Mouse (Mus musculus) midbrain, embryonic 14.5 days (tissue): ENCODE measurements at regions not wholly inside any gene's neighbourhood (a gene's known extent, or its start where the extent isn't known, plus 50 kb on each side); places are given as distances from the start of the nearest gene placed in this dataset.
A peak's percentile ranks its signal among the peaks of the same experiment; 100 is the strongest.

ENCODE experiments used
- ATAC-seq: fragments of 200-750 bp; cut with Nextera tagmentation; 2 replicates; pipeline ENCODE4 v1.8.0; 2017; ENCODE audit warnings: moderate number of reproducible peaks, moderate library complexity; ENCODE audit not compliant: low FRiP score, low TSS enrichment
- DNase-seq: peaks from one replicate; pipeline ENCODE4 v3.0.0-alpha.2; 2015
- H3K27ac ChIP-seq: fragments of 300-500 bp; sonication (generic); replicated peaks from 2 replicates; pipeline ENCODE4 v1.5.1; 2014; ENCODE audit warnings: mild to moderate bottlenecking, low read depth, low read length, moderate library complexity
- H3K27me3 ChIP-seq: fragments of 300-500 bp; sonication (generic); 2 replicates; pipeline ENCODE4 v1.6.1; 2014; ENCODE audit warnings: low read length, control low read depth, mixed read lengths; ENCODE audit not compliant: control insufficient read depth, insufficient read depth
- H3K36me3 ChIP-seq: fragments of 300-500 bp; sonication (generic); 2 replicates; pipeline ENCODE4 v1.6.1; 2014; ENCODE audit warnings: low read length, control low read depth; ENCODE audit not compliant: control insufficient read depth, insufficient read depth
- H3K4me1 ChIP-seq: fragments of 300-500 bp; sonication (generic); 2 replicates; pipeline ENCODE4 v1.6.1; 2014; ENCODE audit warnings: mild to moderate bottlenecking, antibody characterized with exemption, low read length, control low read depth; ENCODE audit not compliant: control insufficient read depth, insufficient read depth
- H3K4me2 ChIP-seq: fragments of 300-500 bp; sonication (generic); 2 replicates; pipeline ENCODE4 v1.6.1; 2014; ENCODE audit warnings: mild to moderate bottlenecking, low read length, moderate library complexity
- H3K4me3 ChIP-seq: fragments of 300-500 bp; sonication (generic); replicated peaks from 2 replicates; pipeline ENCODE4 v1.5.1; 2014; ENCODE audit warnings: low read depth, low read length
- H3K9ac ChIP-seq: fragments of 300-500 bp; sonication (generic); replicated peaks from 2 replicates; pipeline ENCODE4 v1.6.1; 2014; ENCODE audit warnings: mild to moderate bottlenecking, low read length, moderate library complexity
- H3K9me3 ChIP-seq: fragments of 300-500 bp; sonication (generic); 2 replicates; pipeline ENCODE4 v1.6.1; 2016; ENCODE audit warnings: low read length, control low read depth, mixed read lengths; ENCODE audit not compliant: control insufficient read depth
- WGBS: fragments of 180-500 bp; shearing (Covaris S2); extraction: QIAGEN DNeasy Blood & Tissue Kit; methylation state at CpG from one replicate; pipeline ENCODE4 v1.1.7; 2014; 5-methylcytosine and 5-hydroxymethylcytosine counted together

GRCm38 (mm10) chr5:81878563-81878962 lies 858.6 kb downstream of the Adgrl3 start:
- H3K4me1 ChIP-seq = no peaks in the 10 kb centered on the region
- H3K27me3 ChIP-seq = no peaks in the 10 kb centered on the region
- DNase-seq = no peak
- H3K4me2 ChIP-seq = no peak overlapping the region
- H3K4me3 ChIP-seq = no peak overlapping the region
- no peak overlapping the region for H3K27ac ChIP-seq
- H3K9ac ChIP-seq = no peak overlapping the region
- no peak for ATAC-seq
- H3K36me3 ChIP-seq = no peaks in the 10 kb centered on the region
- H3K9me3 ChIP-seq = no peaks in the 10 kb centered on the region
- 70% methylated on average over 3 of the region's 3 CpGs for WGBS

- no peak overlapping the region for H3K4me3 ChIP-seq
- ATAC-seq (no peak), DNase-seq (no peak)
- WGBS = 84% methylated on average over 6 of the region's 6 CpGs
- H3K36me3 ChIP-seq = no peaks in the 10 kb centered on the region
- no peaks in the 10 kb centered on the region for H3K4me1 ChIP-seq
- H3K27me3 ChIP-seq = no peaks in the 10 kb centered on the region
- no peak overlapping the region for H3K27ac ChIP-seq
- H3K9ac ChIP-seq = no peak overlapping the region
- H3K9me3 ChIP-seq = no peaks in the 10 kb centered on the region
- H3K4me2 ChIP-seq = no peak overlapping the region
These were observed 873.4 kb downstream of the Adgrl3 start for GRCm38 (mm10) chr5:81893358-81893757.

GRCm38 (mm10) chr5:81909368-81909767 lies 889.4 kb downstream of the Adgrl3 start:
- H3K27me3 ChIP-seq = no peaks in the 10 kb centered on the region
- no peak overlapping the region for H3K4me3 ChIP-seq
- no peak overlapping the region for H3K9ac ChIP-seq
- H3K4me1 ChIP-seq = no peaks in the 10 kb centered on the region
- H3K27ac ChIP-seq = no peak overlapping the region
- no peaks in the 10 kb centered on the region for H3K36me3 ChIP-seq
- 83% methylated on average over 6 of the region's 6 CpGs for WGBS
- ATAC-seq = no peak
- H3K4me2 ChIP-seq = no peak overlapping the region
- H3K9me3 ChIP-seq = no peaks in the 10 kb centered on the region
- DNase-seq = no peak

- Histone ChIP-seq H3K27ac (no peak overlapping the region), H3K4me3 (no peak overlapping the region), H3K27me3 (no peaks in the 10 kb centered on the region), H3K4me2 (no peak overlapping the region), H3K4me1 (no peaks in the 10 kb centered on the region), H3K9ac (no peak overlapping the region), H3K9me3 (no peaks in the 10 kb centered on the region), H3K36me3 (no peaks in the 10 kb centered on the region)
- DNase-seq (peak; percentile 20), ATAC-seq (no peak)
- WGBS = 66% methylated on average over 8 of the region's 8 CpGs
These were observed 890.0 kb downstream of the Adgrl3 start for GRCm38 (mm10) chr5:81909964-81910363.

GRCm38 (mm10) chr5:81916667-81917066 lies 896.7 kb downstream of the Adgrl3 start:
- DNase-seq = no peak
- no peak overlapping the region for H3K4me2 ChIP-seq
- no peaks in the 10 kb centered on the region for H3K36me3 ChIP-seq
- no peak for ATAC-seq
- no peaks in the 10 kb centered on the region for H3K9me3 ChIP-seq
- H3K4me3 ChIP-seq = no peak overlapping the region
- no peaks in the 10 kb centered on the region for H3K27me3 ChIP-seq
- H3K27ac ChIP-seq = no peak overlapping the region
- H3K4me1 ChIP-seq = no peaks in the 10 kb centered on the region
- no peak overlapping the region for H3K9ac ChIP-seq

- Histone ChIP-seq H3K4me3 (no peak overlapping the region), H3K9me3 (no peaks in the 10 kb centered on the region), H3K9ac (no peak overlapping the region), H3K27ac (no peak overlapping the region), H3K4me1 (no peaks in the 10 kb centered on the region), H3K27me3 (no peaks in the 10 kb centered on the region), H3K36me3 (no peaks in the 10 kb centered on the region), H3K4me2 (no peak overlapping the region)
- DNase-seq (no peak), ATAC-seq (no peak)
- WGBS = 89% methylated on average over 5 of the region's 5 CpGs
These were observed 920.9 kb downstream of the Adgrl3 start for GRCm38 (mm10) chr5:81940798-81941197.

- H3K4me2 ChIP-seq = peak overlapping the region; percentile 25
- peak overlapping the region; percentile 15 for H3K4me3 ChIP-seq
- 54% methylated on average over 24 of the region's 24 CpGs for WGBS
- no peaks in the 10 kb centered on the region for H3K4me1 ChIP-seq
- H3K27ac ChIP-seq = peak overlapping the region; percentile 74
- peak; percentile 81 for ATAC-seq
- no peaks in the 10 kb centered on the region for H3K36me3 ChIP-seq
- DNase-seq = peak; percentile 63
- no peak overlapping the region; the same call in 1 of the 2 replicates for H3K9ac ChIP-seq
- H3K9me3 ChIP-seq = no peaks in the 10 kb centered on the region
- H3K27me3 ChIP-seq = no peaks in the 10 kb centered on the region
These were observed 950.0 kb downstream of the Adgrl3 start for GRCm38 (mm10) chr5:81969685-81970524.

GRCm38 (mm10) chr5:81970525-81971011 lies 950.6 kb downstream of the Adgrl3 start:
- no peaks in the 10 kb centered on the region for H3K36me3 ChIP-seq
- peak; percentile 56 for ATAC-seq
- no peaks in the 10 kb centered on the region for H3K4me1 ChIP-seq
- H3K4me2 ChIP-seq = peak overlapping the region; percentile 25
- DNase-seq = peak; percentile 63
- peak overlapping the region; percentile 15 for H3K4me3 ChIP-seq
- H3K27ac ChIP-seq = peak overlapping the region; percentile 74
- 24% methylated on average over 8 of the region's 8 CpGs for WGBS
- H3K9ac ChIP-seq = no peak overlapping the region; the same call in 1 of the 2 replicates
- H3K27me3 ChIP-seq = no peaks in the 10 kb centered on the region
- H3K9me3 ChIP-seq = no peaks in the 10 kb centered on the region

- H3K27me3 ChIP-seq = no peaks in the 10 kb centered on the region
- H3K9me3 ChIP-seq = no peaks in the 10 kb centered on the region
- H3K4me1 ChIP-seq = no peaks in the 10 kb centered on the region
- WGBS = 95% methylated on average over 3 of the region's 3 CpGs
- no peak overlapping the region for H3K9ac ChIP-seq
- H3K27ac ChIP-seq = no peak overlapping the region
- H3K36me3 ChIP-seq = no peaks in the 10 kb centered on the region
- DNase-seq = no peak
- no peak overlapping the region for H3K4me2 ChIP-seq
- ATAC-seq = no peak
- no peak overlapping the region for H3K4me3 ChIP-seq
These were observed 956.6 kb downstream of the Adgrl3 start for GRCm38 (mm10) chr5:81976515-81976914.
